Mouse (Mus musculus) regulatory T cell (primary cell): ENCODE data around the gene Sdf4.

Source experiments
- in situ Hi-C: fragments of 300-600 bp; cut with MboI, MseI; formaldehyde crosslinking; loops from one replicate; pipeline ENCODE4 v1.15.1; 2025; ENCODE audit warnings: high pct_unique_total_duplicates

The Sdf4 gene

GRCm38 (mm10) chr4:156054130-156054529, 61.5 kb downstream of the Sdf4 start:
- in situ Hi-C loops, result no loop called here

DNA sequence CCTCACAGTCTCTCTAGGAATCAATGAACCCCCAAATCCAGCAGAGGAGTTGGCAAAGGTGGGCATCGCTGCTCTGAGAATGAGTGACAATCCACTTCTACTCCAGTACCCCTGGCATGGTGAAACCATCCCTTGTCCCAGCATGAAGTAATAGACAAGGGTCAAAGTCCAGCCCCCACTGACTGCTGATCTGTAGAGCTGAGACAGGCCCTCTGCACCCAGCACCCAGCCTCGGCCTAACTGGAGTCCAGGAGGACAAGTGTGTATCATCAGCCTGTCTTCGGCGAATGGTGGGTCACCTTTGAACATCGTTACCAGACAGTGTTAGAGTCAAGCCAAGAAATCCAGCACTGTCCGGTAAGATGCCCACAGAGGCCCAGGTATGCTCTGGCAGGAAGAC, 61.9 kb downstream of the Sdf4 start:
- in situ Hi-C loops, result no loop called here

- in situ Hi-C loops, result no loop called here
These were observed 62.5 kb downstream of the Sdf4 start for GRCm38 (mm10) chr4:156055173-156055572.

DNA sequence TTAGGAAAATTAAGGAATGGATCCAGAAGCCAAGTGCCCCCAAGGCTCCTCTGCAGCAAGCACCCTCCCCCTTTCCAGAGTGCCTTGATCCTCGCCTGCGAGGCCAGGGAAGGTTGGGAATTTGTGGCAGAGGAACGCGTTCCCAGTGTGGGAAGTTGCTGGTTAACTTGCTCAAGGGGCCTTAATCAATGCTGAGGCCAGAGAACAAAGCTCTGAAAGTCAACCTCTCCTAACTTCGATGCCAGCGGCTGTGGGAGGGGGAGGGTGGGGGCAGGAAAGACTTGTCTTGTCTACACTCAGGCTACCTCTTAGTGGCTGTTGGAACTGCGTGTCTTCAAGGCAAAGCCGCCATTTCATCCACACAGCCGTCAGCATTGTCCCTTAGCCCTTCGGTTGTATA, 65.0 kb downstream of the Sdf4 start:
- in situ Hi-C loops, result no loop called here

DNA sequence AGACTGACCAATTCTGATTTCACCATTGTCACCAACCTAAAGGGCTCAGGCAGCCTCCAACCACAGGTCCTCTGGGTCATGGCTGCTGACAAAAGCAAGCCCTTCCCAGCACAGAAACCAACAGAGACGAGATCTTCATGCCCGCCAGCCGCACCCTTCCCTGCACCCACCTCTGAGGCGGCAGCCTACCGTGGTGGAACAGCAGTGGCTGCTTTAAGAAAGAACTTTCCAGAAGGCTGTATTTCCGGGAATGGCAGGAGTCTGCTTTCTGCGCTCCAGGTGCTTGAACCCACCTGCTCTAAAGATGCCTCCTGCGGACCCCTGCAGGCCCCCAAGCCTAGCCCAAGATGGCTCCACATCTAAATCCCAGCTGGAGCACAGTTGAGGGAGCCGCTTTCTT, 66.2 kb downstream of the Sdf4 start:
- in situ Hi-C loops, result no loop called here

DNA sequence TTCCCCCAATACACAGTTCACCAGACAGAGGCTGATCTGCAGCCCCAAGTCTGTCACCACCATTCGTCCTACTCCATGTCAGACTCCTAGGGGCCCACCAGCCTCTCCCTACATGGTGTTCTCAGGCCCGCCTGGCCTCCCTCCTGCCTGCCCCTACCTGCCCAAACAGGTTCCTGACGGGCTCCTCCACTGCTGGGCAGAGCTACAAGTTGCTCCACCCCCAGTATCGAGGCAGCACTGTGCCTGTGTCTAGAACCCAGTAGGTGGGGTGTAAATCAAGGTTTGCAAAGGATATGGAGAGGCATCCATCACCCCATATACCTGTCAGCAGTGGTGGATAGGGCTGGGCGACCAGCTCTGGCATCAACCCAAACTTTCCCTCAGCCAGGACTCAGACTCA, 66.6 kb downstream of the Sdf4 start, which contains the start of gene Ttll10:
Gene Ttll10 (minus strand): TSS at position 154 of the 400 bp plus-strand sequence.
- in situ Hi-C loops, result no loop called here

GRCm38 (mm10) chr4:156059713-156060112, 67.0 kb downstream of the Sdf4 start:
- in situ Hi-C loops, result no loop called here
